Mouse (Mus musculus) limb, embryonic 12.5 days (tissue): ENCODE measurements around the gene Spock2. TPM values are rescaled to one million over a fixed set of nuclear protein-coding genes. Genes with fewer than 3 reads are reported as not detected.

ENCODE experiments used
- ATAC-seq: fragments of 200-750 bp; cut with Nextera tagmentation; 2 replicates; pipeline ENCODE4 v1.8.0; 2017; ENCODE audit warnings: low read depth, moderate TSS enrichment; ENCODE audit not compliant: insufficient number of reproducible peaks, insufficient read depth, low FRiP score, low TSS enrichment
- H3K27ac ChIP-seq: fragments of 300-500 bp; sonication (generic); 2 replicates; pipeline ENCODE4 v1.5.1; 2016; ENCODE audit warnings: mild to moderate bottlenecking, moderate library complexity
- H3K27me3 ChIP-seq: fragments of 300-500 bp; sonication (generic); 2 replicates; pipeline ENCODE4 v1.6.1; 2016; ENCODE audit warnings: mild to moderate bottlenecking, moderate library complexity
- H3K36me3 ChIP-seq: fragments of 300-500 bp; sonication (generic); 2 replicates; pipeline ENCODE4 v1.6.1; 2016; ENCODE audit warnings: mild to moderate bottlenecking, moderate library complexity
- H3K4me1 ChIP-seq: fragments of 300-500 bp; sonication (generic); replicated peaks from 2 replicates; pipeline ENCODE4 v1.6.1; 2016
- H3K4me2 ChIP-seq: fragments of 300-500 bp; sonication (generic); 2 replicates; pipeline ENCODE4 v1.6.1; 2016; ENCODE audit warnings: mild to moderate bottlenecking, moderate library complexity
- H3K4me3 ChIP-seq: fragments of 300-500 bp; sonication (generic); replicated peaks from 2 replicates; pipeline ENCODE4 v1.5.1; 2016; ENCODE audit warnings: mild to moderate bottlenecking
- H3K9ac ChIP-seq: fragments of 300-500 bp; sonication (generic); replicated peaks from 2 replicates; pipeline ENCODE4 v1.6.1; 2016; ENCODE audit warnings: mild to moderate bottlenecking, moderate library complexity
- H3K9me3 ChIP-seq: fragments of 300-500 bp; sonication (generic); 2 replicates; pipeline ENCODE4 v1.6.1; 2016; ENCODE audit warnings: mild to moderate bottlenecking, moderate library complexity
- WGBS: fragments of 180-500 bp; shearing (Covaris S2); methylation state at CpG from one replicate; pipeline ENCODE4 v1.1.7; 2016; 5-methylcytosine and 5-hydroxymethylcytosine counted together
- polyA plus RNA-seq: library from polyadenylated mRNA; unstranded; fragments of >200 nt; fragmentation: Nextera tagmentation; extraction: Ambion mirVana; gene quantifications from 2 replicates; pipeline ENCODE4 v1.2.1, GENCODE M21; 2016

Gene Spock2
- polyA plus RNA-seq, 1 experiment from 2014 or later: 4.1 TPM

GRCm38 (mm10) chr10:60081905-60082304 lies 24.1 kb upstream of the Spock2 start:
- 82% methylated on average over 5 of the region's 5 CpGs for WGBS
- H3K9ac ChIP-seq: no peak overlapping the region
- no peaks in the 10 kb centered on the region for H3K36me3 ChIP-seq
- H3K27me3 ChIP-seq: no peaks in the 10 kb centered on the region
- H3K4me1 ChIP-seq: peaks cover 35% of the 10 kb centered on the region
- ATAC-seq: no peak
- no peak overlapping the region for H3K4me2 ChIP-seq
- peak overlapping the region; percentile 83 for H3K27ac ChIP-seq
- no peaks in the 10 kb centered on the region for H3K9me3 ChIP-seq
- no peak overlapping the region for H3K4me3 ChIP-seq

- Histone ChIP-seq H3K4me2 (no peak overlapping the region), H3K27ac (no peak overlapping the region), H3K9me3 (no peaks in the 10 kb centered on the region), H3K9ac (no peak overlapping the region), H3K36me3 (no peaks in the 10 kb centered on the region), H3K4me1 (peaks cover 20% of the 10 kb centered on the region), H3K4me3 (no peak overlapping the region), H3K27me3 (no peaks in the 10 kb centered on the region)
- WGBS: 89% methylated on average over 4 of the region's 4 CpGs
- ATAC-seq: no peak
Measured at GRCm38 (mm10) chr10:60084065-60084464, 22.0 kb upstream of the Spock2 start.

DNA sequence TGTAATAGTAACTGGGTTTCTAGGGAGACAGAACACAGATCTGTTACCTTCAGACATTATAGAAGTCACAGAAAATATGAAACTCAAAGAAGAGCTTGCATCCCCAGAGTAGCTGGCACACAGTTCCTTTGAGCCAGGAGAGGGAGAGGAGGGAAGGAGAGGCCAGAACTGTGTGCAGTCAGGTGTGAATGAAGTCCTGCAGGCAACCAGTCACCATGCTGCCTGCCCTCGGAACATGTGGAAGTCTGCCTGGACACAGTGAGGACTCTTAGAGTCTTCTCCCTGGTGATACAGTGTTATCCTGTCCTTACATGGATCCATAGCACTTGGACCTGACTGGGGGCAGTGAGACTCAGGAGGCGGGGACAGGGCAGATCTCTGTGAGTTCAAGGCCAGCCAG lies 13.7 kb upstream of the Spock2 start:
- Histone ChIP-seq H3K27ac (no peak overlapping the region), H3K9me3 (no peaks in the 10 kb centered on the region), H3K27me3 (no peaks in the 10 kb centered on the region; the same call in 1 of the 2 replicates), H3K4me1 (no peaks in the 10 kb centered on the region; the same call in none of the 2 replicates), H3K36me3 (no peaks in the 10 kb centered on the region), H3K9ac (no peak overlapping the region), H3K4me3 (no peak overlapping the region), H3K4me2 (no peak overlapping the region)
- WGBS: 81% methylated on average over 2 of the region's 2 CpGs
- no peak for ATAC-seq

DNA sequence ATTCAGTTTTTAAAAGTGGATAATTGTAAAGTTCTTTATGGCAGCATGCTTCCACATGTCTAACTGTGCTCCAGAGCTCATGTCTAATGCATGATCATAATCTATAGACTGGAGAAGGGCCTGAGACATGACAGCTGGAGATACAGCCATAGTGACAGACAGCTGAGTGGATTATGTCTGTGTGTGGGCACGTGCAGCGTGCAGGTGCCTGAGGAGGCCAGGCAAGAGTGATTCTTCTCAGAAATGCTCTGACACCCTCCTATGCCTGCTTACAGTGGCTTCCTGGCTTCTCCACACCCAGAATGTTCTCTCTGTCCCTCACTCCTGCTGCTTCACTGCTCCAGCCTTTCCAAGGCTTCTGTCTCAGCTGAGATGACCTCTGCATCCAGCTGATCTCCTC lies 12.3 kb upstream of the Spock2 start:
- WGBS: 75% methylated on average over 2 of the region's 2 CpGs
- no peaks in the 10 kb centered on the region; the same call in none of the 2 replicates for H3K4me1 ChIP-seq
- no peak overlapping the region for H3K4me2 ChIP-seq
- H3K27me3 ChIP-seq: no peaks in the 10 kb centered on the region; the same call in 1 of the 2 replicates
- no peak overlapping the region for H3K4me3 ChIP-seq
- no peak overlapping the region for H3K9ac ChIP-seq
- peaks cover 6% of the 10 kb centered on the region; the same call in 1 of the 2 replicates for H3K36me3 ChIP-seq
- H3K9me3 ChIP-seq: no peaks in the 10 kb centered on the region
- no peak overlapping the region for H3K27ac ChIP-seq
- ATAC-seq: no peak

DNA sequence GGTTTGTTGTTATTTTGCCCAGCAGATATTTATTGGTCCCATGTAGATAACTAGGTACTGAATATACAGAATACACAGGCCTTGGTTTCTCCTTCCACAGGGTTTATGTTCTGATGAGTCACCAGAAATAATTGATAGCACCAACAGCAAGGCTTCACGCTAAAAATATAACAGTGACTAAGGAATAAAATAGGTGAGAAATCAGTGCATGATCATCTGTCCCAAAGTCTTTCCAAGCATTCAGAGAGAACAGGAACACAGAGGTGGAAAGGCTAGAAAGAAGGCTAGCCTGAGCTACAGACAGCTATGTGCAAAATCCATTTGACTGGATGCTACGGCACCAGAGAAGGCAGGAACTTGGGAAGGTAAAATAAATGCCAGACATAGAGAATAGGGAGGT lies 10.5 kb upstream of the Spock2 start:
- WGBS: 94% methylated on average over 2 of the region's 2 CpGs
- H3K4me3 ChIP-seq: no peak overlapping the region

GRCm38 (mm10) chr10:60096302-60096701 lies 9.7 kb upstream of the Spock2 start:
- Histone ChIP-seq H3K9me3 (no peaks in the 10 kb centered on the region), H3K4me3 (no peak overlapping the region), H3K27ac (no peak overlapping the region), H3K9ac (no peak overlapping the region), H3K27me3 (no peaks in the 10 kb centered on the region; the same call in 1 of the 2 replicates), H3K36me3 (peaks cover 12% of the 10 kb centered on the region; the same call in 1 of the 2 replicates), H3K4me2 (no peak overlapping the region), H3K4me1 (no peaks in the 10 kb centered on the region; the same call in 1 of the 2 replicates)
- no peak for ATAC-seq
- whole genome bisulfite sequencing: 67% methylated on average over 1 of the region's 1 CpGs

More for the DNA sequence above, 10.5 kb upstream of the Spock2 start:
- Histone ChIP-seq H3K9me3 (no peaks in the 10 kb centered on the region), H3K4me1 (no peaks in the 10 kb centered on the region; the same call in none of the 2 replicates), H3K4me2 (no peak overlapping the region), H3K36me3 (peaks cover 12% of the 10 kb centered on the region; the same call in 1 of the 2 replicates), H3K9ac (no peak overlapping the region), H3K27ac (no peak overlapping the region), H3K27me3 (no peaks in the 10 kb centered on the region; the same call in 1 of the 2 replicates)
- no peak for ATAC-seq

- H3K4me2 ChIP-seq: no peak overlapping the region
- ATAC-seq: no peak
- H3K36me3 ChIP-seq: peaks cover 12% of the 10 kb centered on the region; the same call in 1 of the 2 replicates
- no peak overlapping the region for H3K9ac ChIP-seq
- WGBS: 92% methylated on average over 9 of the region's 9 CpGs
- H3K27me3 ChIP-seq: no peaks in the 10 kb centered on the region; the same call in 1 of the 2 replicates
- H3K4me3 ChIP-seq: no peak overlapping the region
- H3K4me1 ChIP-seq: no peaks in the 10 kb centered on the region; the same call in 1 of the 2 replicates
- H3K9me3 ChIP-seq: no peaks in the 10 kb centered on the region
- no peak overlapping the region for H3K27ac ChIP-seq
Measured at GRCm38 (mm10) chr10:60097146-60097545, 8.9 kb upstream of the Spock2 start.

GRCm38 (mm10) chr10:60097774-60098173 lies 8.2 kb upstream of the Spock2 start:
- no peaks in the 10 kb centered on the region for H3K9me3 ChIP-seq
- H3K27ac ChIP-seq: no peak overlapping the region
- no peak overlapping the region for H3K9ac ChIP-seq
- H3K4me1 ChIP-seq: no peaks in the 10 kb centered on the region; the same call in 1 of the 2 replicates
- H3K4me3 ChIP-seq: no peak overlapping the region
- peaks cover 2% of the 10 kb centered on the region for H3K27me3 ChIP-seq
- ATAC-seq: no peak
- WGBS: 73% methylated on average over 5 of the region's 5 CpGs
- peaks cover 12% of the 10 kb centered on the region; the same call in 1 of the 2 replicates for H3K36me3 ChIP-seq
- H3K4me2 ChIP-seq: no peak overlapping the region

- WGBS: 11% methylated on average over 20 of the region's 20 CpGs
- ATAC-seq: no peak
Measured at GRCm38 (mm10) chr10:60105391-60106145, 451 bp upstream of the Spock2 start.

GRCm38 (mm10) chr10:60106531-60107186 lies 640 bp downstream of the Spock2 start:
- H3K27ac ChIP-seq: no peak overlapping the region
- ATAC-seq: peak; percentile 56; the same call in 1 of the 2 replicates
- no peaks in the 10 kb centered on the region for H3K36me3 ChIP-seq

More at GRCm38 (mm10) chr10:60105391-60106145, 451 bp upstream of the Spock2 start:
- H3K4me3 ChIP-seq: peak overlapping the region; percentile 61
- peaks cover 28% of the 10 kb centered on the region for H3K4me1 ChIP-seq
- H3K27me3 ChIP-seq: peaks cover 68% of the 10 kb centered on the region
- no peaks in the 10 kb centered on the region for H3K36me3 ChIP-seq
- H3K4me2 ChIP-seq: peak overlapping the region; percentile 98
- H3K27ac ChIP-seq: no peak overlapping the region
- no peak overlapping the region for H3K9ac ChIP-seq
- H3K9me3 ChIP-seq: no peaks in the 10 kb centered on the region

DNA sequence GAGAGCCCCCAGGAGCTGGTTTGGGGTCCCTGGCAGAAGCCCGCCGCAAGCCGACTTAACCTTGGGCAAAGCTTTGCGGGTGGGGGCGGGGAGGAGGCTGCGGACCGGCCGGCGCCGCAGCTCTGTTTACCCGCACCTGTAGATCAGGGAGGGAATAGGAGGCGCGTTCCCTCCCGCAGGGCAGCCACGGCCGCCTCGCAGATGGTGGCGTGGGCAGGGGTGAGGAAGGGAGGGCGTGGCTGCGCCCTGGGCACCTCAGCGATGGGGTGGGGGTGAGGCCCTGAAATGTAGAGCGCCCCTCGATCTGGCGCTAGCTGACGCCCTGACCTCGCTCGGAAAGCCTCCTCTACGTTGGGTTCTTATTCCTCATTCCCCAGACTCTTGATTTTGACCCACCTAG lies 1.4 kb downstream of the Spock2 start:
- no peaks in the 10 kb centered on the region for H3K36me3 ChIP-seq
- H3K9me3 ChIP-seq: no peaks in the 10 kb centered on the region
- peaks cover 28% of the 10 kb centered on the region for H3K4me1 ChIP-seq
- H3K27me3 ChIP-seq: peaks cover 80% of the 10 kb centered on the region
- no peak for ATAC-seq
- no peak overlapping the region for H3K27ac ChIP-seq
- peak overlapping the region; percentile 64 for H3K9ac ChIP-seq
- H3K4me2 ChIP-seq: peak overlapping the region; percentile 98
- 1% methylated on average over 28 of the region's 28 CpGs for WGBS
- peak overlapping the region; percentile 61 for H3K4me3 ChIP-seq

More at GRCm38 (mm10) chr10:60106531-60107186, 640 bp downstream of the Spock2 start:
- H3K4me3 ChIP-seq: peak overlapping the region; percentile 61
- peaks cover 28% of the 10 kb centered on the region for H3K4me1 ChIP-seq
- H3K27me3 ChIP-seq: peaks cover 78% of the 10 kb centered on the region
- H3K4me2 ChIP-seq: peak overlapping the region; percentile 98
- H3K9me3 ChIP-seq: no peaks in the 10 kb centered on the region
- under 1% methylated on average over 57 of the region's 57 CpGs for WGBS
- peak overlapping the region; percentile 64 for H3K9ac ChIP-seq
